20 mouse cellular contexts compared by ENCODE assay signal in genomic region chr10:5437766-5438165, GRCm38 (mm10).
"Had no signal": no experiment of that assay in that cellular context is flagged by ENCODE, and none has a peak within 500 bp of the region (broad histone marks: within the 10 kb centered on the region; RNA-seq: fewer than 3 reads in every experiment).

No protein-coding gene starts in this region.

- H3K4me1 ChIP-seq: liver, embryonic 15.5 days; lung, embryonic 15.5 days; midbrain, embryonic 10.5 days; midbrain, embryonic 12.5 days; neural tube, embryonic 13.5 days; neural tube, embryonic 15.5 days had no signal

- H3K36me3 ChIP-seq: liver, embryonic 15.5 days; lung, embryonic 15.5 days; midbrain, embryonic 10.5 days; midbrain, embryonic 12.5 days; neural tube, embryonic 13.5 days; neural tube, embryonic 15.5 days had no signal

- H3K9me3 ChIP-seq: liver, embryonic 15.5 days; lung, embryonic 15.5 days; midbrain, embryonic 10.5 days; midbrain, embryonic 12.5 days; neural tube, embryonic 13.5 days; neural tube, embryonic 15.5 days had no signal

- DNase-seq: liver, postnatal 0 days; lung, adult 2 months; lung, postnatal 4 days; midbrain, embryonic 14.5 days; retina, postnatal 1 day; right cerebral cortex, postnatal 25 days; right cerebral cortex, postnatal 4 days; spleen, adult 18-20 months; thymus, adult 2 months; thymus, postnatal 25 days; thymus, postnatal 4 days had no signal

- H3K27me3 ChIP-seq: liver, embryonic 15.5 days; lung, embryonic 15.5 days; midbrain, embryonic 12.5 days; neural tube, embryonic 13.5 days; neural tube, embryonic 15.5 days had no signal

- H3K4me2 ChIP-seq: liver, embryonic 15.5 days; lung, embryonic 15.5 days; midbrain, embryonic 12.5 days; neural tube, embryonic 13.5 days; neural tube, embryonic 15.5 days had no signal

- H3K27ac ChIP-seq: liver, embryonic 15.5 days; lung, embryonic 15.5 days; midbrain, embryonic 10.5 days; midbrain, embryonic 12.5 days; neural tube, embryonic 13.5 days; neural tube, embryonic 15.5 days had no signal

- H3K9ac ChIP-seq: liver, embryonic 15.5 days; liver, postnatal 0 days; lung, embryonic 15.5 days; midbrain, embryonic 12.5 days; neural tube, embryonic 13.5 days; neural tube, embryonic 15.5 days had no signal

- ATAC-seq: liver, postnatal 0 days; lung, postnatal 0 days; midbrain, embryonic 16.5 days had no signal

- H3K4me3 ChIP-seq: liver, embryonic 15.5 days; lung, embryonic 15.5 days; midbrain, embryonic 10.5 days; midbrain, embryonic 12.5 days; myocyte; neural tube, embryonic 13.5 days; neural tube, embryonic 15.5 days had no signal
